Mouse (Mus musculus) neural tube, embryonic 15.5 days (tissue): ENCODE data around the gene Fgfr2. TPM values are rescaled to one million over a fixed set of nuclear protein-coding genes. Genes with fewer than 3 reads are reported as not detected.

Source experiments
- ATAC-seq: fragments of 200-750 bp; cut with Nextera tagmentation; 2 replicates; pipeline ENCODE4 v1.8.0; 2017; ENCODE audit warnings: mild to moderate bottlenecking, moderate TSS enrichment, moderate library complexity; ENCODE audit not compliant: low FRiP score
- H3K27ac ChIP-seq: fragments of 300-500 bp; sonication (generic); replicated peaks from 2 replicates; pipeline ENCODE4 v1.5.1; 2015; ENCODE audit warnings: mild to moderate bottlenecking, inconsistent platforms
- H3K27me3 ChIP-seq: fragments of 300-500 bp; sonication (generic); replicated peaks from 2 replicates; pipeline ENCODE4 v1.6.1; 2015; ENCODE audit warnings: inconsistent platforms
- H3K36me3 ChIP-seq: fragments of 300-500 bp; sonication (generic); 2 replicates; pipeline ENCODE4 v1.6.1; 2015; ENCODE audit warnings: inconsistent platforms
- H3K4me1 ChIP-seq: fragments of 300-500 bp; sonication (generic); 2 replicates; pipeline ENCODE4 v1.6.1; 2015; ENCODE audit warnings: inconsistent platforms
- H3K4me2 ChIP-seq: fragments of 300-500 bp; sonication (generic); 2 replicates; pipeline ENCODE4 v1.6.1; 2015; ENCODE audit warnings: inconsistent platforms, mild to moderate bottlenecking, moderate library complexity
- H3K4me3 ChIP-seq: fragments of 300-500 bp; sonication (generic); replicated peaks from 2 replicates; pipeline ENCODE4 v1.5.1; 2015; ENCODE audit warnings: mild to moderate bottlenecking, inconsistent platforms
- H3K9ac ChIP-seq: fragments of 300-500 bp; sonication (generic); replicated peaks from 2 replicates; pipeline ENCODE4 v1.6.1; 2015; ENCODE audit warnings: mild to moderate bottlenecking, inconsistent platforms
- H3K9me3 ChIP-seq: fragments of 300-500 bp; sonication (generic); replicated peaks from 2 replicates; pipeline ENCODE4 v1.6.1; 2016; ENCODE audit warnings: inconsistent platforms
- WGBS: fragments of 180-500 bp; shearing (Covaris S2); methylation state at CpG from one replicate; pipeline ENCODE4 v1.1.7; 2015; ENCODE audit warnings: mixed read lengths; 5-methylcytosine and 5-hydroxymethylcytosine counted together
- polyA plus RNA-seq: library from polyadenylated mRNA; unstranded; fragments of >200 nt; fragmentation: Nextera tagmentation; extraction: Ambion mirVana; gene quantifications from 2 replicates; pipeline ENCODE4 v1.2.1, GENCODE M21; 2015

The Fgfr2 gene
- polyA plus RNA-seq, 1 experiment from 2014 or later, result 21.2 TPM

- ATAC-seq, result no peak
- Histone ChIP-seq H3K27ac (0 out of 2 replicates have a peak overlapping the region, but pooled peaks have one; percentile 20), H3K27me3 (peaks cover 96% of the 10 kb centered on the region), H3K4me3 (peak overlapping the region; percentile 29), H3K9me3 (no peaks in the 10 kb centered on the region), H3K9ac (0 out of 2 replicates have a peak overlapping the region, but pooled peaks have one; percentile 2), H3K36me3 (no peaks in the 10 kb centered on the region), H3K4me1 (peaks cover 29% of the 10 kb centered on the region), H3K4me2 (peak overlapping the region; percentile 51)
- under 1% methylated on average over 65 of the region's 71 CpGs for WGBS
Observed at GRCm38 (mm10) chr7:131542872-131543622, 1580.1 kb downstream of the Fgfr2 start.

- peaks cover 96% of the 10 kb centered on the region for H3K27me3 ChIP-seq
- no peaks in the 10 kb centered on the region for H3K36me3 ChIP-seq
- 0 out of 2 replicates have a peak within 1 kb of the TSS, but pooled peaks have one; percentile 20 for H3K27ac ChIP-seq
- H3K9ac ChIP-seq, result 0 out of 2 replicates have a peak within 1 kb of the TSS, but pooled peaks have one; percentile 2
- no peaks in the 10 kb centered on the region for H3K9me3 ChIP-seq
- under 1% methylated on average over 60 of the region's 65 CpGs for WGBS
- H3K4me3 ChIP-seq, result peak within 1 kb of the TSS; percentile 29
- H3K4me2 ChIP-seq, result peak within 1 kb of the TSS; percentile 51
- H3K4me1 ChIP-seq, result peaks cover 29% of the 10 kb centered on the region
- ATAC-seq, result no peak
Observed at GRCm38 (mm10) chr7:131542115-131542871, 1580.9 kb downstream of the Fgfr2 start, which contains the start of gene Hmx3. Gene Hmx3, plus strand, starts transcription at chr7:131542867.

- no peak for ATAC-seq
- Histone ChIP-seq H3K9ac (no peak overlapping the region), H3K27ac (no peak overlapping the region), H3K27me3 (peaks cover 94% of the 10 kb centered on the region), H3K4me2 (peak overlapping the region; percentile 51), H3K9me3 (no peaks in the 10 kb centered on the region), H3K4me3 (peak overlapping the region; percentile 29), H3K4me1 (peaks cover 29% of the 10 kb centered on the region), H3K36me3 (no peaks in the 10 kb centered on the region)
- 1% methylated on average over 41 of the region's 41 CpGs for WGBS
Observed at GRCm38 (mm10) chr7:131541184-131542114, 1581.7 kb downstream of the Fgfr2 start.

GRCm38 (mm10) chr7:131539979-131540378 lies 1583.2 kb downstream of the Fgfr2 start:
- no peak for ATAC-seq
- no peak overlapping the region for H3K4me3 ChIP-seq
- H3K4me2 ChIP-seq, result no peak overlapping the region
- no peak overlapping the region for H3K27ac ChIP-seq
- no peaks in the 10 kb centered on the region for H3K36me3 ChIP-seq
- H3K9me3 ChIP-seq, result no peaks in the 10 kb centered on the region
- H3K9ac ChIP-seq, result no peak overlapping the region
- under 1% methylated on average over 7 of the region's 7 CpGs for WGBS
- H3K4me1 ChIP-seq, result peaks cover 29% of the 10 kb centered on the region
- H3K27me3 ChIP-seq, result peaks cover 81% of the 10 kb centered on the region

- Histone ChIP-seq H3K9ac (no peak overlapping the region), H3K4me3 (no peak overlapping the region), H3K4me1 (no peaks in the 10 kb centered on the region), H3K27ac (no peak overlapping the region), H3K36me3 (no peaks in the 10 kb centered on the region), H3K4me2 (no peak overlapping the region), H3K9me3 (no peaks in the 10 kb centered on the region), H3K27me3 (0 out of 2 replicates have a peak, but pooled peaks cover 5% of the 10 kb centered on the region)
- WGBS, result 84% methylated on average over 2 of the region's 2 CpGs
- no peak for ATAC-seq
Observed at GRCm38 (mm10) chr7:131503739-131504138, 1619.4 kb downstream of the Fgfr2 start.

GRCm38 (mm10) chr7:131478403-131478802 lies 1644.7 kb downstream of the Fgfr2 start:
- 95% methylated on average over 5 of the region's 5 CpGs for WGBS
- Histone ChIP-seq H3K9me3 (no peaks in the 10 kb centered on the region), H3K36me3 (no peaks in the 10 kb centered on the region), H3K4me3 (no peak overlapping the region), H3K4me1 (no peaks in the 10 kb centered on the region), H3K27ac (no peak overlapping the region), H3K9ac (no peak overlapping the region), H3K27me3 (no peaks in the 10 kb centered on the region), H3K4me2 (no peak overlapping the region)
- ATAC-seq, result no peak

- no peak for ATAC-seq
- no peak overlapping the region for H3K9ac ChIP-seq
- 14% methylated on average over 8 of the region's 8 CpGs for WGBS
- H3K27ac ChIP-seq, result no peak overlapping the region
- H3K9me3 ChIP-seq, result no peaks in the 10 kb centered on the region
- no peaks in the 10 kb centered on the region for H3K4me1 ChIP-seq
- no peak overlapping the region for H3K4me2 ChIP-seq
- no peak overlapping the region for H3K4me3 ChIP-seq
- no peaks in the 10 kb centered on the region for H3K36me3 ChIP-seq
- H3K27me3 ChIP-seq, result no peaks in the 10 kb centered on the region
Observed at GRCm38 (mm10) chr7:131477140-131477539, 1646.0 kb downstream of the Fgfr2 start.

- H3K9ac ChIP-seq, result no peak overlapping the region
Observed at GRCm38 (mm10) chr7:131471551-131471950, 1651.6 kb downstream of the Fgfr2 start.

GRCm38 (mm10) chr7:131469506-131469905 lies 1653.6 kb downstream of the Fgfr2 start:
- Histone ChIP-seq H3K4me3 (no peak overlapping the region), H3K27ac (no peak overlapping the region), H3K27me3 (no peaks in the 10 kb centered on the region), H3K4me1 (no peaks in the 10 kb centered on the region), H3K36me3 (no peaks in the 10 kb centered on the region), H3K4me2 (no peak overlapping the region), H3K9ac (no peak overlapping the region), H3K9me3 (no peaks in the 10 kb centered on the region)
- WGBS, result 83% methylated on average over 3 of the region's 3 CpGs
- ATAC-seq, result no peak

More at GRCm38 (mm10) chr7:131471551-131471950, 1651.6 kb downstream of the Fgfr2 start:
- no peaks in the 10 kb centered on the region for H3K36me3 ChIP-seq
- no peaks in the 10 kb centered on the region for H3K27me3 ChIP-seq
- H3K4me1 ChIP-seq, result no peaks in the 10 kb centered on the region
- H3K27ac ChIP-seq, result no peak overlapping the region
- WGBS, result 97% methylated on average over 5 of the region's 5 CpGs
- no peak overlapping the region for H3K4me2 ChIP-seq
- H3K9me3 ChIP-seq, result no peaks in the 10 kb centered on the region
- H3K4me3 ChIP-seq, result no peak overlapping the region
- no peak for ATAC-seq

- H3K27ac ChIP-seq, result no peak overlapping the region
- 92% methylated on average over 3 of the region's 3 CpGs for WGBS
- no peak overlapping the region for H3K4me3 ChIP-seq
- H3K36me3 ChIP-seq, result no peaks in the 10 kb centered on the region
- H3K9me3 ChIP-seq, result no peaks in the 10 kb centered on the region
- no peak for ATAC-seq
- H3K9ac ChIP-seq, result no peak overlapping the region
- no peak overlapping the region for H3K4me2 ChIP-seq
- no peaks in the 10 kb centered on the region for H3K4me1 ChIP-seq
- H3K27me3 ChIP-seq, result 0 out of 2 replicates have a peak, but pooled peaks cover 4% of the 10 kb centered on the region
Observed at GRCm38 (mm10) chr7:131467312-131467711, 1655.8 kb downstream of the Fgfr2 start.

- Histone ChIP-seq H3K9ac (no peak overlapping the region), H3K9me3 (no peaks in the 10 kb centered on the region), H3K27ac (no peak overlapping the region), H3K27me3 (0 out of 2 replicates have a peak, but pooled peaks cover 4% of the 10 kb centered on the region), H3K4me2 (no peak overlapping the region), H3K4me1 (no peaks in the 10 kb centered on the region), H3K36me3 (no peaks in the 10 kb centered on the region), H3K4me3 (no peak overlapping the region)
- no peak for ATAC-seq
- WGBS, result 33% methylated on average over 3 of the region's 3 CpGs
Observed at GRCm38 (mm10) chr7:131465735-131466134, 1657.4 kb downstream of the Fgfr2 start.
